Mouse (Mus musculus): ENCODE measurements around the gene Cyp2c37.
"Not testable (repeated sequence)": the region's sequence is repeated elsewhere in the genome, so short reads cannot be mapped to it uniquely, and the experiment has no call there.

Gene Cyp2c37

GRCm38 (mm10) chr19:39992140-39992539 is at the start of gene Cyp2c37:
Gene Cyp2c37 (plus strand): TSS chr19:39992424.
- not testable (repeated sequence) for DNase-seq (ENCODE audit: low read depth, low spot score)

GRCm38 (mm10) chr19:39960861-39961260 is 31.4 kb upstream of the Cyp2c37 start:
- DNase-seq (ENCODE audit: low read depth, low spot score) = peak; percentile 66

- DNase-seq (ENCODE audit: low read depth, low spot score) = peak; percentile 79
Measured at GRCm38 (mm10) chr19:39971096-39971495, 21.1 kb upstream of the Cyp2c37 start.

GRCm38 (mm10) chr19:39989471-39989870 is 2.8 kb upstream of the Cyp2c37 start:
- DNase-seq (ENCODE audit: low read depth, low spot score) = no peak

All from ES-CJ7 (cell line).